Mouse (Mus musculus): ENCODE measurements at regions not wholly inside any gene's neighbourhood (a gene's known extent, or its start where the extent isn't known, plus 50 kb on each side); places are given as distances from the start of the nearest gene placed in this dataset.
"Not testable (repeated sequence)": the region's sequence is repeated elsewhere in the genome, so short reads cannot be mapped to it uniquely, and the experiment has no call there.

DNA sequence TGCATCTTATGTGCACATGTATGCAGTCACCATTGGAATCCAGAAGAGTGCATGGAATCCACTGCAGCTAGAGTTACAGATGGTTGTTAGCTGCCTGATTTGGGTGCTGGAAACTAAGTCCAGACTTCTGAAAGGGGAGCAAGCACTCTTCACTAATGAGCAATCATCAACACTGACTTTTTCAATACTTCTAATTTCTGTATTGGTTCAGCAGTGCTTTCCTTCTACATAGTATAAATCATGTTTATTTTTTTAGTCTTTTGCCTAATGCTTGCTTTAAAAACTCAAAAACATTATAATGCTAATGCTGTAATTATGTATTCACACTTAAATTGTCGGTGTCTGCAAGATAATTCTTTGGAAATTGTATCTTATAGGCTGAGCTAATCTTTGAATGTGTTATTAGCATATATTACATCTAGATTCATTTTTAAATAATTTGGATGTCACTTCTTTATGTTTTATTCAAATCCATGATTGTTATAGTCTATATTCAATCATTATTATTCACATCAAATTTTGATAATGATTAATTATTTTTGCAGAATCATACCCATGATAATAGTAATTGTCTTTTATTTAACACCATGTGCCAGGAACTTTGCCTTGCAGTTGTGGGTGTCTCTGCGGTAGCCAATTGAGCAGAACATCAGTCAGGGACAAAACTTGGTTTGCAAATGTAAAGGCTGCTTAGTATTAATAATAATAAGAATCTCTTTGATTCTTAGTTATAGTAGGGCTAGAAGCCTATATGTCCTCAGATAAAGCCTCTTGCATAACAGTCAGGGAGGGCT lies 172.7 kb upstream of the Cntnap5b start:
- H3K27me3 ChIP-seq = no peaks in the 10 kb centered on the region
- H3K9ac ChIP-seq = no peak overlapping the region
- 74% methylated on average over 2 of the region's 2 CpGs for WGBS
- H3K27ac ChIP-seq = no peak overlapping the region
- H3K36me3 ChIP-seq (ENCODE audit: poor library complexity, severe bottlenecking) = no peaks in the 10 kb centered on the region
- peak; percentile 83 for ATAC-seq
- no peak overlapping the region for H3K4me2 ChIP-seq
- no peaks in the 10 kb centered on the region for H3K4me1 ChIP-seq
- H3K9me3 ChIP-seq (replicated peaks) = no peaks in the 10 kb centered on the region
- H3K4me3 ChIP-seq = no peak overlapping the region

DNA sequence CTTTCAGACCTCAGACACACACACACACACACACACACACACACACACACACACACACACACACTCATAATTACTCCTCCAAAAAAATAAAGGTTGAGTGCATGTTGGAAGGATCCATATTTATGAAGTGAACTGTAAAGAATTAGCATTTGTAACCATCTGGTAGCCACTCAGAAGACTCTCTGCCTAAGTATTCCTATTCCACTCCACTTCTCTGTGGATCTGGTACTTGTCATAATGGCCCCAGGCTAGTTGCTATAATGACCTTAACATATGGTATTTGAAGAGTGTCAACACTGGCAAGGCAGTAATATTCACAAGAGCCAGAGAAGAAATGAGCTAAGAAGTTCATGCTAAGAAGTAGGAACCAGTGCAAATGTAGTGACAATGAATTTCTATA lies 167.4 kb upstream of the Cntnap5b start:
- peak; percentile 58; the same call in 1 of the 2 replicates for ATAC-seq

DNA sequence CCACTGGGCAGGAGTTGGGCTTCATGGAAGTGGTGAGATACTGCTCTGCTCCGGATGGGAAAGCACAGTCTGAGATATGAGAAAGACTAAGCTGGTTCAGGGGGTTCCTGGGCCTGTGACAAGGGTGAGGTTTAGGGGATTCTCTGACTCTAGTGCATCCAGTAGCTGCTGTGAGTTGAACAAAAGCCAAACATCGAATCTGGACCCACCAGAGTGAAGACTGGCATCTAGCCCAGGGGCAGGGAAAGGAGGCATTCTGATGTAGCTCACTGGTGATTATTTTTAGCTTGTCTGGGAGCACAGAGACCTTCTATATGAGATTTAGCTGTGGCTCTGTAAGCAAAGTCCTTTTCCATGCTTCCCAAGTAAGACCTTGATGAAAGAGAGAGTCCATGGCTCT lies 153.3 kb upstream of the Cntnap5b start:
- no peaks in the 10 kb centered on the region for H3K9me3 ChIP-seq (replicated peaks)

More for the DNA sequence above, 167.4 kb upstream of the Cntnap5b start:
- Histone ChIP-seq H3K27ac (no peak overlapping the region), H3K4me3 (no peak overlapping the region), H3K4me2 (no peak overlapping the region), H3K9me3 (replicated peaks) (no peaks in the 10 kb centered on the region), H3K27me3 (no peaks in the 10 kb centered on the region), H3K4me1 (no peaks in the 10 kb centered on the region), H3K9ac (no peak overlapping the region), H3K36me3 (ENCODE audit: poor library complexity, severe bottlenecking) (no peaks in the 10 kb centered on the region)

GRCm38 (mm10) chr1:99630971-99631370 lies 141.6 kb upstream of the Cntnap5b start:
- H3K4me2 ChIP-seq; H3K9me3 ChIP-seq (replicated peaks); ATAC-seq; H3K36me3 ChIP-seq (ENCODE audit: poor library complexity, severe bottlenecking); H3K4me3 ChIP-seq; H3K27me3 ChIP-seq; H3K27ac ChIP-seq; H3K9ac ChIP-seq; H3K4me1 ChIP-seq: not testable (repeated sequence)
- WGBS = 89% methylated on average over 13 of the region's 13 CpGs

More for the DNA sequence above, 153.3 kb upstream of the Cntnap5b start:
- Histone ChIP-seq H3K9ac (no peak overlapping the region), H3K36me3 (ENCODE audit: poor library complexity, severe bottlenecking) (no peaks in the 10 kb centered on the region), H3K27ac (no peak overlapping the region), H3K4me1 (no peaks in the 10 kb centered on the region), H3K4me3 (no peak overlapping the region), H3K4me2 (no peak overlapping the region), H3K27me3 (no peaks in the 10 kb centered on the region)
- WGBS = 65% methylated on average over 2 of the region's 2 CpGs
- ATAC-seq = no peak

- no peaks in the 10 kb centered on the region for H3K27me3 ChIP-seq
- no peaks in the 10 kb centered on the region for H3K36me3 ChIP-seq (ENCODE audit: poor library complexity, severe bottlenecking)
- H3K4me2 ChIP-seq = no peak overlapping the region
- no peak for ATAC-seq
- H3K9ac ChIP-seq = no peak overlapping the region
- 89% methylated on average over 2 of the region's 2 CpGs for WGBS
- H3K4me1 ChIP-seq = no peaks in the 10 kb centered on the region
- no peak overlapping the region for H3K27ac ChIP-seq
- H3K9me3 ChIP-seq (replicated peaks) = no peaks in the 10 kb centered on the region
- no peak overlapping the region for H3K4me3 ChIP-seq
Measured at GRCm38 (mm10) chr1:99663641-99664040, 108.9 kb upstream of the Cntnap5b start.

GRCm38 (mm10) chr1:99679980-99680379 lies 92.6 kb upstream of the Cntnap5b start:
- H3K4me1 ChIP-seq = no peaks in the 10 kb centered on the region
- WGBS = 81% methylated on average over 1 of the region's 1 CpGs
- H3K4me3 ChIP-seq = no peak overlapping the region
- no peaks in the 10 kb centered on the region for H3K36me3 ChIP-seq (ENCODE audit: poor library complexity, severe bottlenecking)
- ATAC-seq = no peak
- H3K9me3 ChIP-seq (replicated peaks) = no peaks in the 10 kb centered on the region
- H3K27ac ChIP-seq = no peak overlapping the region
- no peak overlapping the region for H3K4me2 ChIP-seq
- no peaks in the 10 kb centered on the region for H3K27me3 ChIP-seq
- H3K9ac ChIP-seq = no peak overlapping the region

- no peak overlapping the region for H3K27ac ChIP-seq
- H3K4me1 ChIP-seq = no peaks in the 10 kb centered on the region
- ATAC-seq = no peak
- H3K9ac ChIP-seq = no peak overlapping the region
- no peaks in the 10 kb centered on the region for H3K9me3 ChIP-seq (replicated peaks)
- H3K36me3 ChIP-seq (ENCODE audit: poor library complexity, severe bottlenecking) = no peaks in the 10 kb centered on the region
- H3K4me2 ChIP-seq = no peak overlapping the region
- no peak overlapping the region for H3K4me3 ChIP-seq
- H3K27me3 ChIP-seq = no peaks in the 10 kb centered on the region
- WGBS = 79% methylated on average over 3 of the region's 3 CpGs
Measured at GRCm38 (mm10) chr1:99697089-99697488, 75.5 kb upstream of the Cntnap5b start.

GRCm38 (mm10) chr1:99714912-99715311 lies 57.7 kb upstream of the Cntnap5b start:
- no peaks in the 10 kb centered on the region for H3K27me3 ChIP-seq
- ATAC-seq = no peak
- no peaks in the 10 kb centered on the region for H3K9me3 ChIP-seq (replicated peaks)
- no peak overlapping the region for H3K4me3 ChIP-seq
- H3K9ac ChIP-seq = no peak overlapping the region
- H3K4me2 ChIP-seq = no peak overlapping the region
- H3K27ac ChIP-seq = no peak overlapping the region
- no peaks in the 10 kb centered on the region for H3K4me1 ChIP-seq
- H3K36me3 ChIP-seq (ENCODE audit: poor library complexity, severe bottlenecking) = no peaks in the 10 kb centered on the region
- WGBS = 93% methylated on average over 2 of the region's 2 CpGs

- Histone ChIP-seq H3K9me3 (replicated peaks) (no peaks in the 10 kb centered on the region), H3K27ac (no peak overlapping the region), H3K36me3 (ENCODE audit: poor library complexity, severe bottlenecking) (no peaks in the 10 kb centered on the region), H3K4me2 (no peak overlapping the region), H3K4me1 (no peaks in the 10 kb centered on the region), H3K27me3 (no peaks in the 10 kb centered on the region), H3K9ac (no peak overlapping the region), H3K4me3 (no peak overlapping the region)
- no peak for ATAC-seq
Measured at GRCm38 (mm10) chr1:99716266-99716665, 56.3 kb upstream of the Cntnap5b start.

Data from forebrain, embryonic 13.5 days (tissue).